Mouse (Mus musculus) forebrain, embryonic 11.5 days (tissue): Measurements from ENCODE around the gene Mzt1. TPM values are rescaled to one million over a fixed set of nuclear protein-coding genes. Genes with fewer than 3 reads are reported as not detected.
"Not testable (repeated sequence)": the region's sequence is repeated elsewhere in the genome, so short reads cannot be mapped to it uniquely, and the experiment has no call there.

Experiments
- ATAC-seq: fragments of 200-750 bp; cut with Nextera tagmentation; replicated peaks from 2 replicates; pipeline ENCODE4 v1.8.0; 2017; ENCODE audit warnings: moderate TSS enrichment; ENCODE audit not compliant: low FRiP score
- DNase-seq: peaks from one replicate; pipeline ENCODE4 v3.0.0-alpha.2; 2017; ENCODE audit warnings: low spot score
- H3K27ac ChIP-seq: fragments of 300-500 bp; sonication (generic); 2 replicates; pipeline ENCODE4 v1.5.1; 2014; ENCODE audit warnings: low read depth, low read length
- H3K27me3 ChIP-seq: fragments of 300-500 bp; sonication (generic); 2 replicates; pipeline ENCODE4 v1.6.1; 2014; ENCODE audit warnings: mild to moderate bottlenecking, low read length, mixed read lengths; ENCODE audit not compliant: control insufficient read depth, insufficient read depth
- H3K36me3 ChIP-seq: fragments of 300-500 bp; sonication (generic); 2 replicates; pipeline ENCODE4 v1.6.1; 2014; ENCODE audit warnings: mild to moderate bottlenecking, low read length, moderate library complexity, mixed read lengths; ENCODE audit not compliant: control insufficient read depth, insufficient read depth
- H3K4me1 ChIP-seq: fragments of 300-500 bp; sonication (generic); replicated peaks from 2 replicates; pipeline ENCODE4 v1.6.1; 2014; ENCODE audit warnings: low read length, mixed read lengths; ENCODE audit not compliant: control insufficient read depth, insufficient read depth
- H3K4me2 ChIP-seq: fragments of 300-500 bp; sonication (generic); 2 replicates; pipeline ENCODE4 v1.6.1; 2014; ENCODE audit warnings: low read depth, mild to moderate bottlenecking, low read length, moderate library complexity, mixed read lengths; ENCODE audit not compliant: severe bottlenecking
- H3K4me3 ChIP-seq: fragments of 300-500 bp; sonication (generic); 2 replicates; pipeline ENCODE4 v1.5.1; 2014; ENCODE audit warnings: low read depth, low read length
- H3K9ac ChIP-seq: fragments of 300-500 bp; sonication (generic); 2 replicates; pipeline ENCODE4 v1.6.1; 2014; ENCODE audit warnings: low read length
- H3K9me3 ChIP-seq: fragments of 300-500 bp; sonication (generic); 2 replicates; pipeline ENCODE4 v1.6.1; 2016; ENCODE audit warnings: low read length, mixed read lengths; ENCODE audit not compliant: control insufficient read depth
- WGBS: fragments of 180-500 bp; shearing (Covaris S2); extraction: QIAGEN DNeasy Blood & Tissue Kit; methylation state at CpG from one replicate; pipeline ENCODE4 v1.1.7; 2014; 5-methylcytosine and 5-hydroxymethylcytosine counted together
- polyA plus RNA-seq: library from polyadenylated mRNA; unstranded; fragments of >200 nt; fragmentation: Nextera tagmentation; extraction: Ambion mirVana; gene quantifications from 2 replicates; pipeline ENCODE4 v1.2.1, GENCODE M21; 2014

Mzt1 gene
- polyA plus RNA-seq, 1 experiment from 2014 or later = 137 TPM

DNA sequence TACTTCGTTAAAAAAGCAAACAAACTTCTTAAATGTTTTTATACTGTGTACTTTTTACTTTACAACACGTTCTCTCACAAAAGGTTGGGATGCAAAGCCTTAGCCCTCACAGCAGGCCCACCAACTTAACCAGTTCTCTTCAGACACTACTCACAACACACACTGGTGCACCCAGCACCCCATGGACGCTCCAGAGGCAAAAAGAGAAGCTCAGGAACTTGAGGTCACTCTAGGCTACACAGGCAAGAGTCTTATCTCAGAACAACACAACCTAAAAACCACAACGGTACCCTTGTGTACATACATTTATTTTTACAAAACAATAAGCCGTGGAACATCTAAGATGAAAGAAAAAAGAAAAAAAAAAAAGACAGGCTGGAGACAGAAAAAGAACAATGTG is 1.2 kb downstream of the Mzt1 start:
- no peak for ATAC-seq
- Histone ChIP-seq H3K9me3 (no peaks in the 10 kb centered on the region), H3K4me2 (peak overlapping the region; percentile 70), H3K4me1 (peaks cover 4% of the 10 kb centered on the region; the same call in 1 of the 2 replicates), H3K36me3 (no peaks in the 10 kb centered on the region), H3K27me3 (no peaks in the 10 kb centered on the region), H3K4me3 (peak overlapping the region; percentile 89), H3K27ac (no peak overlapping the region), H3K9ac (peak overlapping the region; percentile 95)
- WGBS = 6% methylated on average over 5 of the region's 5 CpGs
- no peak for DNase-seq

DNA sequence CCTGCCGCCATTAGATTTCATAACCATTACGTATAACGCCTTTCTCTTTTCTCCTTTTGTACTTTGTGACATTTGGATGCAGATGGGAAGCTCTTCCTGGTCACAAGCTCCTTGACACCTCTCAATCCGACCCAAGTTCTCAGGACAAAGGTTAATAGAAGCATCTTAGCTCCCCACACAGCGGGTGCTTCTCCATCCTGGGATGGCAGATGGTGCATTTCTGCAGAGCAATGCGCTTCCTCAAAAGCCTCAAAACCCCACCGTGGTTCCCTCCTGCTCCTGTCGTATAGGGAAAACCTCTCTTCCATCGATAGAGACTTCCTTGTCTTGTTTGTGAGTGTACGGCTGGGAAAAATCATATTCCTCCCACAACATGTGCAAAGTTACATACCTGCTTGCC is 1.8 kb downstream of the Mzt1 start:
- DNase-seq (no peak), ATAC-seq (no peak)
- Histone ChIP-seq H3K4me2 (peak overlapping the region; percentile 70), H3K9me3 (no peaks in the 10 kb centered on the region), H3K27me3 (no peaks in the 10 kb centered on the region), H3K36me3 (no peaks in the 10 kb centered on the region), H3K4me1 (peaks cover 4% of the 10 kb centered on the region; the same call in 1 of the 2 replicates), H3K27ac (no peak overlapping the region), H3K9ac (peak overlapping the region; percentile 12; the same call in 1 of the 2 replicates), H3K4me3 (peak overlapping the region; percentile 89)
- 37% methylated on average over 10 of the region's 10 CpGs for WGBS

DNA sequence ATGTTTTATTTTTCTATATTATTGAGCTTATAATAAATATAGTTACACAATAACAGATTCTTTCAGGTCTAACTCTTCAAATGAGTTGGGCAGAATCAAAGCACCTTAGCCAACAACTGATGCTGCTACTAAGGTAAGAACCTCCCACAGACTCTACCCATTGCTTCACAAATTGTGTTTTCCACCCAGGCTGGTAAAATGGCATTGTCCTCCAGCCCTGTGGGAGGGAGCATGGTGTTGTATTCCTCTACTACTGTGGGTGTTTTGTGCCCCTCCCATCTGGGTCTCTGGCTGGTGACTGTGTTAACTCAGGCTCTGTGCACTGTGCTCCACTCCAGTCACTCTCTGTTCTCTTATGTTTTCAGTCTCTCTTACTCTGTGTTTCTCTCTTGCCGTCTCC is 2.4 kb downstream of the Mzt1 start:
- H3K4me1 ChIP-seq = peaks cover 4% of the 10 kb centered on the region; the same call in 1 of the 2 replicates
- ATAC-seq (no peak), DNase-seq (no peak)
- peak overlapping the region; percentile 70; the same call in 1 of the 2 replicates for H3K4me2 ChIP-seq
- no peak overlapping the region for H3K4me3 ChIP-seq
- H3K9ac ChIP-seq = no peak overlapping the region; the same call in 1 of the 2 replicates
- no peaks in the 10 kb centered on the region for H3K36me3 ChIP-seq
- H3K27me3 ChIP-seq = no peaks in the 10 kb centered on the region
- no peaks in the 10 kb centered on the region for H3K9me3 ChIP-seq
- 26% methylated on average over 1 of the region's 1 CpGs for WGBS
- no peak overlapping the region for H3K27ac ChIP-seq

DNA sequence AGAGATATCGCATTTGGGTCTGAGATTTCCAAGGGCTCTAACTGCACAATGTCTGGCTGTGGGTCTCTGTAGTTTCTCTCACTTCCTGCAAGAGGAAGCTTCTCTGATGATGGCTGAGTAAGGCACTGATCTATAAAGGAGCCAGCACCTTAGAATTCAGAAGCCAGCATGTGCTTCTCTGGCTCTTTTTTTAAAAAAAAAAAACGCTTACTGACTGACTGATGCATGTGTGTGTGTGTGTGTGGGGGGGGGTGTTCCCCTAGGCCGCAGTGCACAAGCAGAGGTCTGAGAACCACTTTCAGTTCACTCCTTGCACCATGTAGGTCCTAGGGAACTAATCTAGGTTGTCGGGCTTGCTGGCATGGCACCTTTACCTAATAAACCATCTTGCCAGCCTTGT is 4.5 kb downstream of the Mzt1 start:
- Histone ChIP-seq H3K9ac (no peak overlapping the region), H3K27me3 (no peaks in the 10 kb centered on the region), H3K9me3 (no peaks in the 10 kb centered on the region), H3K36me3 (no peaks in the 10 kb centered on the region), H3K4me1 (peaks cover 4% of the 10 kb centered on the region; the same call in 1 of the 2 replicates), H3K4me2 (no peak overlapping the region), H3K4me3 (no peak overlapping the region), H3K27ac (no peak overlapping the region)
- no peak for DNase-seq
- ATAC-seq = no peak
- WGBS = 74% methylated on average over 4 of the region's 4 CpGs

DNA sequence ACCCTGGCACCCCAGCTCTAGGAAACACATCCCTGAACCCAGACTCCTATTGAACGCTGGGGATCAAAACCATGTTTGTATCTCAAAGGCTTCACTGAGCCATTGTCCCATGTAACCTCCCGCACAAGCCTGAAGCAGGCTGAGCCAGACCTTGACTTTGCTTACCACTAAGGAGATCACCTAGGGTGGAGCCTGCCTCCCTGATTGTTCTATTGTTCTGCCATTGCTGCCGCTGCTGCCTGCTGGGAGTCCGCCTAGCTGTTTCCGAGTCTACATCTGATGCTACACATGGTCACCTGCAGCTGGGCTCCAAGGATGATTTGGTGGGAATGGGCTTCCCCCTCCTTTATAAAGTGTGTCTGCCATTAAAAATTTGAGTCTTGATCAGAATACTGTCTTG is 6.6 kb downstream of the Mzt1 start:
- H3K4me3 ChIP-seq, H3K27ac ChIP-seq, H3K27me3 ChIP-seq, H3K9ac ChIP-seq, DNase-seq, H3K36me3 ChIP-seq, H3K4me2 ChIP-seq, H3K9me3 ChIP-seq, ATAC-seq, H3K4me1 ChIP-seq: not testable (repeated sequence)
- WGBS = 62% methylated on average over 5 of the region's 5 CpGs

DNA sequence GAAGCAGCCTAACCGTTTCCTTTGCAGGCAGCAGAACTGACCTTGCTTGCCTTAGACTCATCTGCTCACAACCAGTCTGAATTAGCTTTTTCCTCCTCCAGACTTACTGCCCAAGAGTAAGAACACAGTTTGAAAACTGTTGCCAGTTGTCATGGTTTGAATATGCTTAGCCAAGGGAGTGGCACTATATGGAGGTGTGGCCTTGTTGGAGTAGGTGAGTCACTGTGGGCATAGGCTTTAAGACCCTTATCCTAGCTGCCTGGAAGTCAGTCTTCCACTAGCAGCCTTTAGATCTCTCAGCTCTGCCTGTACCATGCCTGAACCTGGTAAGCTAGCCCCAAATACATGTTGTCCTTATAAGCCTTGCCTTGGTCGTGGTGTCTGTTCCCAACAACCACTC is 8.2 kb downstream of the Mzt1 start:
- ATAC-seq (no peak), DNase-seq (no peak)
- Histone ChIP-seq H3K9ac (no peak overlapping the region), H3K27ac (no peak overlapping the region), H3K4me3 (no peak overlapping the region), H3K4me2 (no peak overlapping the region), H3K36me3 (no peaks in the 10 kb centered on the region; the same call in 1 of the 2 replicates), H3K27me3 (no peaks in the 10 kb centered on the region), H3K9me3 (no peaks in the 10 kb centered on the region), H3K4me1 (no peaks in the 10 kb centered on the region)
- WGBS = 89% methylated on average over 2 of the region's 2 CpGs

DNA sequence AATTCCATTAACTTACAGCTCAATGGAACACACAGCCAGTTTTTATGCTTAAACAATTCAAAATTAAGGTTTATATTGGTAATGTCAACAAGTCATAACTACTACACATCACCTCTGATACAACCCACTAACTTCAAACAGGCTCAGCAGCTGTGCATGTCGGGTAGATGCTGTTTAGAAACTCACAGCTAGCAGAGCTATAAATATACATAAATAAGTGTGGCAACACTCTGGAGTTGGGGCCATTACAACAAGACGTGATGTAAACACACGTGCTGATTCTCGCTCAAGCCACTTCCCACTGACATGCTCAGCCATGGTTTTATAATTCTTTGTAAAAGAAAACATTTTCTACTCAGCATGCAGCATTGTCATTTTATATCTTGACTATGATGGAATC is 9.9 kb downstream of the Mzt1 start:
- 93% methylated on average over 4 of the region's 4 CpGs for WGBS
- Histone ChIP-seq H3K9me3 (no peaks in the 10 kb centered on the region), H3K36me3 (no peaks in the 10 kb centered on the region; the same call in 1 of the 2 replicates), H3K4me3 (no peak overlapping the region), H3K27me3 (no peaks in the 10 kb centered on the region), H3K4me2 (no peak overlapping the region), H3K4me1 (no peaks in the 10 kb centered on the region), H3K27ac (no peak overlapping the region), H3K9ac (no peak overlapping the region)
- DNase-seq (no peak), ATAC-seq (no peak)

DNA sequence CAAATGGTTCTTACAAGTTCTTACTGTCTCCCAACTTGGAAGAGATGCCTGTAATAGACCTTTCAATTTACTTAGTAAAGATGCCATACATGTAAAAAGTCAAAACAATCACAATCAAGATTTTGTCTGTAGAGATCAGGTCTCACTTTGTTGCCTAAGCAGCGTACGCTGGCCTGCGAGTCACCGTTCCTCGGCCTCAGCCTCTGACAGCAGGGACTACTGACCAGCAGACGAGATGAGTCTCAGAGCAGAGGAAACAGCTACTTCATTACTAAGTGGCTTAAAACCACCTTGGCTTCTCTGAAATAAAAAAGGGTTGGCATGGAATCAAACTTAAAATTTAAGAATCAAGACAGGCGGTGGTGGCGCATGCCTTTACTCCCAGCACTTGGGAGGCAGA is 11.1 kb downstream of the Mzt1 start:
- H3K4me2 ChIP-seq, H3K27ac ChIP-seq, H3K27me3 ChIP-seq, H3K9me3 ChIP-seq, H3K36me3 ChIP-seq, ATAC-seq, H3K9ac ChIP-seq, H3K4me1 ChIP-seq, H3K4me3 ChIP-seq, DNase-seq: not testable (repeated sequence)
- 97% methylated on average over 8 of the region's 8 CpGs for WGBS

DNA sequence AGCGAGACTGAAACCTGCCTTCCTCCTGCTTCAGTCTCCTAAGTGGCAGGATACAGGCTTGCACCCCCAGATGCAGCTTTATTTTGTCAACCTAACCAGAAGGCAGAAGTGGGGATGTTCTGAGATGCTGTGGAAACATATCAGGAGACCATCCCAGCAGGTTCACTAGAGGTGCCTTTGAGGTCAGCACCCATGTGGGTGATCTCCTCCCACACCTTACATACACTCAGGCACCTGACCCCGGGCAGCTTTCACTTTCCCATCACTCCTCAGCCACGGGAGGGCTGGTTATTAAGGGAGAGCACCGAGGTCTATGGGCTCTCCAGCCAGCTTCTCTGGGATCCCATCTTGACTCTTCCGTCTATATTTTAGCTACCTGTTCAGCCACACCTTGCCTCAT is 13.3 kb downstream of the Mzt1 start:
- H3K4me2 ChIP-seq = no peak overlapping the region
- H3K27ac ChIP-seq = no peak overlapping the region
- WGBS = 83% methylated on average over 5 of the region's 5 CpGs
- no peaks in the 10 kb centered on the region; the same call in 1 of the 2 replicates for H3K36me3 ChIP-seq
- DNase-seq (no peak), ATAC-seq (no peak)
- no peak overlapping the region for H3K4me3 ChIP-seq
- H3K27me3 ChIP-seq = no peaks in the 10 kb centered on the region
- no peak overlapping the region for H3K9ac ChIP-seq
- no peaks in the 10 kb centered on the region for H3K9me3 ChIP-seq
- no peaks in the 10 kb centered on the region for H3K4me1 ChIP-seq
